Mouse (Mus musculus) left cerebral cortex, adult 9 months (tissue): Measurements from ENCODE around the gene Mcoln3.

Experiments
- DNase-seq, 2 experiments: peaks; one replicate each; pipeline ENCODE4 v3.0.0; 2022; ENCODE audit warnings: low spot score in 2 of 2

The Mcoln3 gene

DNA sequence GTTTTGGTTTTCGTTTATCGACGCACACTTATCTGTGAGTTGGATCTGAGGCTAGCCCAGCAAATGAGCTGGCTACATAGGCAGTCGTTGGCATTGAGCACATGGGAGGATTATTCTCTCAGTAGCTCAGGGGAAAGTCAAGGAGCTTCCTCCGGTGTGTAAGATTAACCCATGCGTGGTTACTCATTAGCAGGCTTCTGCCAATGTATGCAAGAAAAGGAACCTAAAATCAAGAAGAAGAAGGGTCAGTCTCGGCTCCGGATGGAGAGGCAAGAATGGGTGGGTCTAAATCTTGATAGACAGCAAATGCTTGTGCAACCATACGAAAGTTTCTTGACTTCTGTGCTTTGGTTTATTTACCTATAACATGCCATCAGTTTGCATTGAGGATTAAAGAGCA is 57.0 kb downstream of the Mcoln3 start:
- DNase-seq, result no peak

DNA sequence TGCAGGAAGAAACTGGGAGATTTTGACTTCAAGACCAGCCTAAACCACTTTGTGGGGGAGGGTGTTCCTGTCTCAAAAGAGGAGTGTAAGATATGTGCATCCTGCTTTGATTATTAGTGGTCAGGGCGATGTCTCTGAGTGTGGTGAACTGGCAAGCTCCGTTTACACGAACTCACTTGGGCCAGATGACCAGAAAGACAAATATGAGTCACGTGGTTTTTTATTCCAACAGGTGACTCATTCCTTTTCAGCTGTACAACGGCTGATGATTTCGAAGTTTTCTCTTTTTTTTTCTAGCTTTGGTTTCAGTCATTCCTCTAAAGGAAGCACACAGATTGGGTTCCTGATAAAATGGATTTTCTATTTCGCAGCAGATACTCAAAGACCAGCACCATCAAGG is 60.0 kb downstream of the Mcoln3 start:
- DNase-seq, result no peak

DNA sequence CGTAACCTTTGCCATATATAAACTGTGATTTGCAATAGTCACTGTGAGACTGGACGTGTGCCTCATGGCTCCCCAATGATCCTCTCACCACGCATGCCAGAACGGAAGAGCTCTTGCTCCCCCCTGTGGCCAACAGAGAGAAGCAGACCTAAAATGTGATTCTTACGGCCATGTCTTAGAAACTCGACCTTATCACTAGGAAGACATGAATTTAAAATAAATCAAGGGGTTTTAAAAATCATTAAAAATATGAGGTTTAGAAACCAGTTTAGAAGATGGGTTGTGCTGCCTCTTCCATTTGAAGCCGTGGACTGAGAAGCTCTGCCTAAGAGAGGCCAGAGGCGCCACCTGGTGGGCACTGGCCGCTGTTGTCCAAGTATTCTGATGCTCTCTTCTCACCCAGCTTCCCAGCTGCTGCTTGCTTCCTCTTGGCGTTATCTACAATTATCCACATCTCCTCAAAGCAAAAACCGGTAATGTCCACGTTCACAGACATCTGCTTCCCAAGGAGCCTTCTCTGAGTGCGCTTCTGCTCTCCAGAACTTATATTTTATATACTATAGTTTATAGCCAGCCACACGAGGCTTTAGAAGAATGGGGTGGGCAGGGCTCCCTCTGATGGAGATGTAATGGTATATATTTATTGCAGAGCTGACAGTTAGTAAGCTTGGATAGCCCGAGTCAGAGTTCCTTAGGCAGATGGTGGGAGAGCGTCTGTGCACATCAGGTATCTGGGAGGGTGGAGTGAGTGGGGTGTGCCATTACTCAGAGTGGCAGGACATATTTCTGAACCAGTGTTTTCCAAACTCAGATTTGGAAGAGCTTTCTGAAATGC is 60.7 kb downstream of the Mcoln3 start:
- DNase-seq, result peak; percentile 33 to 82

DNA sequence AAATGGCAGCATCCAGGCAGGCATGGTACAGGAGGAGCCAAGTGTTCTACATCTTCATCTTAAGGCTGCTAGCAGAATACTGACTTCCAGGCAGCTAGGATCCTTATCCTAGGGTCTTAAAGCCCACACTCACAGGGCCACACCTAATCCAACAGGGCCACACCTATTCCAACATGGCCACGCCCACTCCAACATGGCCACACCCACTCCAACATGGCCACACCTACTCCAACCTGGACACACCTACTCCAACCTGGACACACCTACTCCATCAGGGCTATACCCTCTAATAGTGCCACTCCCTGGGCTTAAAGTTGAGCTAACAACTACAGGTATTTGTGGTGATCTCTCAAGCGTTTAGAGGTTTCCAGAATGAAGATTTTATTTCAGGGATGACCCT is 63.1 kb downstream of the Mcoln3 start:
- DNase-seq, result no peak

DNA sequence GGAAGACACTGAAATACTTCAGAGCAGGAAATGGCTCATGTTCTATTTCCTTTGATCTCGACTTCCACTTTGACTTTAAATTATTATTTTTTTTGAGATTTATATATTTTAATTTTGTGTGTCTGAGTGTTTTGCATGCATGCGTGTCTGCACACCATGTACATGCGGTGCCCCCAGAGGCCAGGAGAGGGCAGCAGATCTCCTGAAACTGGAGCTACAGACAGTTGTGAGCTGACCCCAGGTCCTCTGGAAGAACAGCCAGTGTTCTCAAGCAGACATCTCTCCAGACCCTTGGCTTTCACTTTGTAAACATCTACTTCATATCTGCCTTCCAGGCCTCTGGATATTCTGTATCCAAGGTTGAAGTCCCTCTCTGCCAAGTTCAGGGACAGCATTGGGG is 63.7 kb downstream of the Mcoln3 start:
- peak in 1 of 2 experiments; percentile 45 for DNase-seq

DNA sequence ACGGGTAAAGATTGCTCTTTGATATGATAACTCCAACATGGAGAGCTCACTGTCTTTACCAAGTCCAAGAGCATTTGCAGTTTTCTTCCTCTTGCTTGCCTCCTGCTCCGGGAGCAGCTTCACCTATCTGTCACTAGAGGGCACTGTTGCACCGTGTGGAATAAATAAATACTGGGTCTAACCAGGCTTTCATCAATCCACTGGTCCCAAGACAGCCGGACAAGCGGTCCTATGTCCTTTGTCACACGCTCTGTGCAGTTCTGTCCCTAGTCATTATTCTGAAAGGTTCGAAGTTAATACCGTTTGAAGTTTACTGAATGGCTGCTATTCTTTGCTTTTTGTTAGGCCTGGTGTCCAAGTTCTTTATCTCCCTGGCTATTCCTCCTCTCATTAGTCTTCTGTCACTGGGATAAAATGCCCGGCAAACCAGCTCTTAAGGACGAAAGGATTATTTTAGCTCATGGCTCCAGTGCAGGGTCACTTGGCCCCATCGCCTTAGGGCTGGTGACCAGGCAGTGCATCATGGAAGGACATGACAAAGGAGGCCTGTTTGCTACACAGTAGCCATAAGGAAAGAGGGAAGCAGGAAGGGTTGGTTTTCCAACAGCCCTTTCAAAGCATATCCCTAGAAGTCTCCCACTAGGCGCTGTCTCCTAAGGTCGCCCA is 67.9 kb downstream of the Mcoln3 start:
- peak in 1 of 2 experiments; percentile 81 for DNase-seq

DNA sequence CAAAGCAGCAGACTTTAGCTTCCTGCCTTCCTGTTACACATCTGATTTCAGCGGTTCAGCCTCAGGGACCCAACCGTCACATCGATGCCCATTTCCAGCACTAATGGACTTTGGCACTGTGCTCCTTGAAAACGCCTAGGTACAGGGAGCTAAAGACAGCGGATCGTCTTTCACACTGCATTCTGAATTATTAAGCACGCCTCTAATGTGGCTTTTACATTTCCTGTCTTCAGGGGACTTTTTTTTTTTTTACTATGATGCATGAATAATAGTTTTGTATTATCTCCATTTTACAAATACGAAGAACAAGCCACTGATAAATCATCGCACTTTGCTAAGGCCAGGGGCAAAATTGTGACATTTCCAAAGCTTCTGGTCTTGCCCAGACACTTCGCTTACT is 68.8 kb downstream of the Mcoln3 start:
- DNase-seq, result no peak

DNA sequence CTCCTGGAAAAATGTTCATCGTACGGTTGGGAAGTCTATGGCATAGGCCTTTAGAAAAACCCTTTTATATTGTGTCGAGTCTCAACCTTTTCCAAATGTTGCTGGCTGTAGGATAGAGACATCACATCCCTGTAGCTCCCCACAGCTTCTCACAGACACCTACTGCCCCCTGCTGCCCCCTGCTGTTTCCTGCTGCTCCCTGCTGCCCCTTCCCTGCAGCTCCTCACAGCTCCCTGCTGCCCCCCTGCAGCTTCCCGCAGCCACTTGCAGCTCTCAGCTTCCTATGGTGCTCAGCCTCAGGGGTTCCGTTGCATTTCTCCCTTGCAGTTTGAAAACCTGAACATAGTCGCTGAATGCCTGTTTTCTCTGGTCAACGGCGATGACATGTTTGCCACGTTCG is 72.7 kb downstream of the Mcoln3 start:
- no peak for DNase-seq
